Mouse (Mus musculus) frontal cortex, postnatal 36 days (tissue): Measurements from ENCODE around the gene Impdh2.
"Not testable (repeated sequence)": the region's sequence is repeated elsewhere in the genome, so short reads cannot be mapped to it uniquely, and the experiment has no call there.

Experiments used
- DNase-seq, 2 experiments: peaks; one replicate each; pipeline ENCODE4 v3.0.0; 2022; ENCODE audit warnings: low spot score in 2 of 2

Impdh2 gene

DNA sequence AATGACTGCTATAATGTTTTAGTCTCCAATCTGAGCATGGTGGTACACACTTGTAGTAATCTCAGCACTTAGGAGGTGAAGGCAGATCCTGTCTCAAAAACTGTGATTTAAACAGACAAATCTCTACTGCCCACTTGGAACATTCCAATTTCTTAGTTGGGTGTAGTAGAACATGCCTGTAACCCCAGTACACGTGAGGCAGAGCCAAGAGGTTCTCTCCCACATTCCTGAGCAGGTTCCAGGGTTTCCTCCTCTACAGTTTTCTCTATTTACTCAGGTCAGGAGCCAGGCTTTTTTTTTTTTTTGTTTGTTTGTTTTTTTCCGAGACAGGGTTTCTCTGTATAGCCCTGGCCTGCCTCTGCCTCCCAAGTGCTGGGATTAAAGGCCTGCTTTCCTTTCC lies 39.9 kb downstream of the Impdh2 start:
- DNase-seq: no peak

DNA sequence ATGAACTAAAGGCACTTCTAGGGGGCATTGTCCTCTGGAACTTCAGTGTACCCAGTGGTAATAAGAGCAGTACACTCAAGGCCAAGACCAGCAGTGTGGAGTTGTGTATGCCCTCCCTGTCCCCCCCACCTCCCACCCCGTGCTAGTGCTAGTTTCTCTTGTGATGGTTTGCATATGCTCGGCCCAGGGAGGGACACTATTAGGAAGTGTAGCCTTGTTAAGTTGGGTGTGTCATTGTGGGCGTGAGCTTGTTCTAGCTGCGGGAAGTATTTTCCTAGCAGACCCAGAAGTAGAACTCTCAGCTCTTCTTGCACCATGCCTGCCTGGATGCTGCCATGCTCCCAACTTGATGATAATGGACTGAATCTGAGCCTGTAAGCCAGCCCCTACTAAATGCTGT lies 41.9 kb downstream of the Impdh2 start:
- DNase-seq: no peak

DNA sequence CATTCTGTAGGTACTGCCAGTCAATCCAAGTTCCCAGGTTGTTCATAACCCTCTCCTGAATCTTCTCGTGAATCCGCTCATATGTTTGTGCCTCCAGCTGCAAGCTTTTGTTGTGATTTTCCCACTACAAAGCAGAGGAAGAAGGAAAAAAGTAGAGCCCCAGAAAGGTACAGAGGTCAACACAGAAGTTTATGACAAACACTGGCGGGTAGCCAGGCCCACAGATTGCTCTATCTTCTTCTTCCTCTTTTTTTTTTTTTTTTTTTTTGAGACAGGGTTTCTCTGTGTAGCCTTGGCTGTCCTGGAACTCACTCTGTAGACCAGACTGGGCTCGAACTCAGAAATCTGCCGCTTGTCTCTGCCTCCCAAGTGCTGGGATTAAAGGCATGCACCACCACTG lies 47.8 kb downstream of the Impdh2 start:
- DNase-seq: not testable (repeated sequence)

DNA sequence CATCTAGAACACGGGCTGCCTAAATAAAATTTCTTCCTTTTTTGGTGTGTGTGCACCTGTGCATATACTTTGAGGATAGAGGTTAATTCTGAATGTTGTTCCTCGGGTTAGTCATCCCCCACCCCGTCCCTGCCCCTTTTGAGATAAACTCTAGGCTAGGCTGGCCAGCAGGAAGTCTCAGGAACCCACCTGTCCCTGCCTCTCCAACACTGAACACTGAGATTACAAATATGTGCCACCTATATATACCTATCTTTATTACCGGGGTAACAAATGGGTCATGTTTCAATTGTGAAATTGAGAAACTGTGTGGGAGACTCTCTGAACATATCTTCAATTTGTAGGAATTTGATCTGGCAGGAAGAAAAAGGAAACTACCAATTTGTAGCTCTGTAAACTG lies 48.8 kb downstream of the Impdh2 start:
- DNase-seq: no peak

DNA sequence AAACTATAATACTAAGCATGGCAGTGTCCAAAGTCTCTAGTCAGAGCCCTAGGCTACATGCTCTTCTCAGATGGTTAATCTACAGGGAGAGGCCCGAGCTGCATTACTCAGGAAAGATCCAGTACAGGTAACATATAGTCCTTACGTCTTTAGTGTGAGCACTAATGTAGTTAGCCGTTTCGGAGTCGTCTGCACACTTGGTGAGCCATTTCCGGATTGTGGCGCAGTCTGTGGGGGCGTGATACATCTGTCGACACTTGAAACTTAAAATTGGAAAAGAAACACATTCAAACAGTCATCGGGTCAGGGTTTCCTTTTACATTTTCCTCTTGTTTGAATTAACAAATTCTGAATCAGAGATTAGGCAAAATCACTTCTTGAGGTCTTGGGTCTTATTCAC lies 51.4 kb downstream of the Impdh2 start:
- DNase-seq: peak; percentile 42 to 61
